Mouse (Mus musculus) hindbrain, embryonic 16.5 days (tissue): ENCODE data around the gene Galk2. TPM values are rescaled to one million over a fixed set of nuclear protein-coding genes. Genes with fewer than 3 reads are reported as not detected.
A peak's percentile ranks its signal among the peaks of the same experiment; 100 is the strongest.

Experiments
- ATAC-seq: fragments of 200-750 bp; cut with Nextera tagmentation; 2 replicates; pipeline ENCODE4 v1.8.0; 2017; ENCODE audit warnings: moderate TSS enrichment, moderate library complexity
- H3K27ac ChIP-seq: fragments of 300-500 bp; sonication (generic); 2 replicates; pipeline ENCODE4 v1.5.1; 2014; ENCODE audit warnings: low read depth, mild to moderate bottlenecking, control low read depth, low read length, moderate library complexity
- H3K27me3 ChIP-seq: fragments of 300-500 bp; sonication (generic); replicated peaks from 2 replicates; pipeline ENCODE4 v1.6.1; 2014; ENCODE audit warnings: low read length; ENCODE audit not compliant: control insufficient read depth, insufficient read depth
- H3K36me3 ChIP-seq: fragments of 300-500 bp; sonication (generic); 2 replicates; pipeline ENCODE4 v1.6.1; 2014; ENCODE audit warnings: mild to moderate bottlenecking, low read length, moderate library complexity, mixed read lengths; ENCODE audit not compliant: control insufficient read depth, insufficient read depth
- H3K4me1 ChIP-seq: fragments of 300-500 bp; sonication (generic); 2 replicates; pipeline ENCODE4 v1.6.1; 2014; ENCODE audit warnings: low read depth, low read length; ENCODE audit not compliant: control insufficient read depth, insufficient read depth
- H3K4me2 ChIP-seq: fragments of 300-500 bp; sonication (generic); 2 replicates; pipeline ENCODE4 v1.6.1; 2014; ENCODE audit warnings: mild to moderate bottlenecking, low read length, control low read depth, moderate library complexity
- H3K4me3 ChIP-seq: fragments of 300-500 bp; sonication (generic); 2 replicates; pipeline ENCODE4 v1.5.1; 2014; ENCODE audit warnings: mild to moderate bottlenecking, low read length, control low read depth, moderate library complexity
- H3K9ac ChIP-seq: fragments of 300-500 bp; sonication (generic); 2 replicates; pipeline ENCODE4 v1.6.1; 2014; ENCODE audit warnings: low read depth, mild to moderate bottlenecking, control low read depth, low read length, moderate library complexity
- H3K9me3 ChIP-seq: fragments of 300-500 bp; sonication (generic); 2 replicates; pipeline ENCODE4 v1.6.1; 2014; ENCODE audit warnings: mild to moderate bottlenecking, low read length, moderate library complexity; ENCODE audit not compliant: control insufficient read depth
- WGBS: fragments of 180-500 bp; shearing (Covaris S2); extraction: QIAGEN DNeasy Blood & Tissue Kit; methylation state at CpG from one replicate; pipeline ENCODE4 v1.1.7; 2014; 5-methylcytosine and 5-hydroxymethylcytosine counted together
- polyA plus RNA-seq: library from polyadenylated mRNA; unstranded; fragments of >200 nt; fragmentation: Nextera tagmentation; extraction: Ambion mirVana; gene quantifications from 2 replicates; pipeline ENCODE4 v1.2.1, GENCODE M21; 2015

The Galk2 gene
- polyA plus RNA-seq, 1 experiment from 2014 or later, result 35.1 TPM

DNA sequence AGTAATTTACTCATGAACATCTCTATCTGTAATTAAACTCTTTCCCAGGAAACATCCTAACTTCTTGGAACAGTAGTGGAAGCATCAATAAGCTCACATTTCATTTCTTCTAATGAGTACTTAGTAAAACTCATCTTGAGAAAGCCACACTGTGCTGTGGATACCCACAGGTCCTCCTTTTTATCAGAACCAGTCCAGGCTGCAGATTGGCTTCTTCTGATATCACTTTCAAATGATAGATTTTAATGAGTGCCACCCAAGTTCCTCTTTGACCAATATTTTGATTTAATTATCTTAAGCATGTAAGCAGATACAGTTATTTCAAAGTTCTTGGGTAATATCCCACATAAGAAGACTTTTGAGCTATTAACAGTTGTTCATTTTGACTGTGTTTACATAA, 55.8 kb downstream of the Galk2 start:
- ATAC-seq, result no peak
- Histone ChIP-seq H3K9me3 (no peaks in the 10 kb centered on the region), H3K27me3 (no peaks in the 10 kb centered on the region), H3K4me3 (no peak overlapping the region), H3K27ac (no peak overlapping the region), H3K36me3 (no peaks in the 10 kb centered on the region), H3K4me2 (no peak overlapping the region), H3K9ac (no peak overlapping the region), H3K4me1 (no peaks in the 10 kb centered on the region)

DNA sequence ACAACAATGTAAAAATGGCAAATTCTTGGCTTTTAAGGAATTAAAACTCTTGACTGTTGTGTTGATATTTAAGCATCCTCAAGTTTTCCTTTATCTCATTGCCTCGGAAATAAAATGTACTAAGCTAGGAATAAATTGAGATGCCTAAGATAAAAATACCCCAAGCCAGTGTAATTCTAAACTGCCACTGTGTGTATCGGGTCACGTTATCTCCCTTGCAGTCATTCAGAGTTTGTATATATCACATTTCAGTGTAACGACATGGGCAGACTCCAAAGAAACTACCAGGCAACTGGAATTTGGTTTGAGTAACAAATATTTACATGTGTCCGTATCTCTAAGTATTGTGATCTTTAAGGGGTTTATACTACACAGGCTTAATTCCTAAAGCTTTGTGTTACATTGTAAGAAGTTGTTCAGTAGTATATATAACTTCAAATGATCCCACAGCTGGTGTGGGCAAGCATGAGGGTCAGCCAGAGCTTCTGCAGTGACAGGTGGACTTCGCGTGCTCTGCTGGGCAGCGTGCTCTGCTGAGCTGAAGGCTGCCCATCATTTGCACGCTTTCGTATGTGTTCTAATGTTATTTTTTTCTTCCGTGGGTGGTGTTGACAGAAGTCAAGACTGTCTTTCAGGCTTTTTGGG, 57.9 kb downstream of the Galk2 start:
- peak; percentile 52; the same call in 1 of the 2 replicates for ATAC-seq
- no peak overlapping the region for H3K4me3 ChIP-seq
- WGBS, result 78% methylated on average over 11 of the region's 11 CpGs

DNA sequence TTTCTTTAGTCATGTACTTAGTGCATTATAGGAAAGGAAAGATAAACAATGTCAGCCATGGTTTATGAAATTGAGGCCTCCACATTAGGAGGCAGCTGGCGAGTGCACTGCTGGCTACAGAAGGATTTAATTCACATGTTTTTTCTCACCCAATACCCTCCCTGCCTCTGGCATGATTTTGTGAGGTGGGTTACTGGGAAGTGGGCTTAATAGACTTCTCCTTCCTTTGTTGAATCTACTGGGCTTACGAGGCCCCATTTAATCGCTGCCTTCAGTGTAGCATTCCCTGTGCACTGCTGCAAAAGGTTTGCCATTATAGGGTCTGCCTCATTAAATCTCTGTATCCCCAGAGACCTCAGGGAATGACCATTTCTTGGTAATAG, 58.4 kb downstream of the Galk2 start:
- Histone ChIP-seq H3K36me3 (no peaks in the 10 kb centered on the region), H3K4me2 (no peak overlapping the region), H3K4me1 (no peaks in the 10 kb centered on the region), H3K9me3 (no peaks in the 10 kb centered on the region; the same call in 1 of the 2 replicates), H3K4me3 (no peak overlapping the region), H3K27me3 (no peaks in the 10 kb centered on the region), H3K9ac (no peak overlapping the region), H3K27ac (no peak overlapping the region; the same call in 1 of the 2 replicates)
- WGBS, result 40% methylated on average over 3 of the region's 3 CpGs
- ATAC-seq, result peak; percentile 52

More for the DNA sequence above, 57.9 kb downstream of the Galk2 start:
- H3K27ac ChIP-seq, result no peak overlapping the region; the same call in 1 of the 2 replicates
- no peak overlapping the region for H3K9ac ChIP-seq
- H3K36me3 ChIP-seq, result no peaks in the 10 kb centered on the region
- H3K27me3 ChIP-seq, result no peaks in the 10 kb centered on the region
- no peaks in the 10 kb centered on the region for H3K4me1 ChIP-seq
- no peaks in the 10 kb centered on the region for H3K9me3 ChIP-seq
- no peak overlapping the region for H3K4me2 ChIP-seq

DNA sequence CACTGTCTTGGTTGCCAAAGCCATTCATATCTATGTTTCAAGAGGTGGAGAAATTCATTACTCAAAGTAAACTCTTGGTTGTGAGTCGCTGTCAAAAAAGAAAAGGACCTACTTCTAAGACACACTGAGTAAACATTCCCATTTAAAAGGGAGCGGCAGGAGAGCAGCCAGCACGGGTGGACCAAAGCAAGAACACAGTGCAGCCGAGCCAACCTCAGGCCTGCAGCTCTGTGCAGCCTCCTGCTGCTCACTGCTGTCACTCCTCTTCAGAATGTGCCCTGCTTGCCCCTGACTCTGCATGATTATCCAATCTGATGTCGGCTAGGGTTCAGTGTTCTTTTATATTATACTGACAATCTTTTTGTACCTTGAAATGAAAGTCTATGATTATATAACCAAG, 62.4 kb downstream of the Galk2 start:
- no peaks in the 10 kb centered on the region for H3K4me1 ChIP-seq
- no peak overlapping the region for H3K27ac ChIP-seq
- no peak overlapping the region for H3K4me2 ChIP-seq
- WGBS, result 31% methylated on average over 5 of the region's 5 CpGs
- no peak overlapping the region for H3K4me3 ChIP-seq
- no peak for ATAC-seq
- H3K9me3 ChIP-seq, result no peaks in the 10 kb centered on the region; the same call in 1 of the 2 replicates
- H3K9ac ChIP-seq, result no peak overlapping the region
- H3K36me3 ChIP-seq, result no peaks in the 10 kb centered on the region
- H3K27me3 ChIP-seq, result no peaks in the 10 kb centered on the region

DNA sequence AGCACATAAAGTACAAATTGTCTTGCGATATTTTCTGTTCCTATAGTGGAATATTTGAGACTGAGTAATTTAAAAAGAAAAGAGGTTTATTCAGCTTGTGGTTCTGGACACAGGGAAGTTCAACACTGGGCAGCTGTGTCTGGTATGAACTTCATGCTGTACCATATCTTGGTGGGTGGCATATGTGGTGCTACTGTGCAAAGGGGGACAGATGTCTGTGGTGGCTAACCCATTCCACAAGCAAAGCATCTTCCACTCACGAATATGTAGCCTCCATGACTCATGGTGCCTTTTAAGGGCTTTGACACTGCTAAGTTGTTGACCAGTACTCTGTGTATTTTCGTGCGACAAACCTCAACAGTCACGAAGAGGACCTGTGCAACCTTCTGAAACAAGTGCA, 63.2 kb downstream of the Galk2 start:
- no peak overlapping the region for H3K27ac ChIP-seq
- H3K36me3 ChIP-seq, result no peaks in the 10 kb centered on the region
- no peak overlapping the region for H3K4me2 ChIP-seq
- no peak for ATAC-seq
- H3K9me3 ChIP-seq, result no peaks in the 10 kb centered on the region; the same call in 1 of the 2 replicates
- no peak overlapping the region for H3K9ac ChIP-seq
- no peaks in the 10 kb centered on the region for H3K4me1 ChIP-seq
- WGBS, result 92% methylated on average over 5 of the region's 5 CpGs
- H3K4me3 ChIP-seq, result no peak overlapping the region
- H3K27me3 ChIP-seq, result no peaks in the 10 kb centered on the region

DNA sequence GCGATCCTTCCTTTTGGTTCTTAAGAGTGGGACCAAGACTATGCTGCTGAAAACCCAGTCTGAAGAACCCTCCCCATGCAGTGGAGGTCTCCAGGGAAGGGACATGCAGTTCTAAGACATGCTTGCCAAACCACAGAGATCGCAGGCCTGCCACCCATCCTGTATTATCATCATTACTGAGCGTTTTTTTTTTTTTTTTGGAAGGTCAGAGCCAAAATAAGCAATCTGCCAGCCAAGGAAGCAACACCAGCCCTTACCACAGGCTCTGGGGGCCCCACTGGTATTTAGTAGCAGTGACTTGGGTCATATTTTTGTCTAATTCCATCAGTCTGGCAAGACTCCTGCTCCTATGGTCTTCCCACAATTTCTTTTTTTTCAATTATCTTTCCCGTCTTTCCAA, 64.0 kb downstream of the Galk2 start:
- Histone ChIP-seq H3K4me2 (no peak overlapping the region), H3K27me3 (no peaks in the 10 kb centered on the region), H3K27ac (no peak overlapping the region), H3K9ac (no peak overlapping the region), H3K36me3 (no peaks in the 10 kb centered on the region), H3K9me3 (no peaks in the 10 kb centered on the region; the same call in 1 of the 2 replicates), H3K4me3 (no peak overlapping the region), H3K4me1 (no peaks in the 10 kb centered on the region)
- WGBS, result 82% methylated on average over 4 of the region's 4 CpGs
- no peak for ATAC-seq

DNA sequence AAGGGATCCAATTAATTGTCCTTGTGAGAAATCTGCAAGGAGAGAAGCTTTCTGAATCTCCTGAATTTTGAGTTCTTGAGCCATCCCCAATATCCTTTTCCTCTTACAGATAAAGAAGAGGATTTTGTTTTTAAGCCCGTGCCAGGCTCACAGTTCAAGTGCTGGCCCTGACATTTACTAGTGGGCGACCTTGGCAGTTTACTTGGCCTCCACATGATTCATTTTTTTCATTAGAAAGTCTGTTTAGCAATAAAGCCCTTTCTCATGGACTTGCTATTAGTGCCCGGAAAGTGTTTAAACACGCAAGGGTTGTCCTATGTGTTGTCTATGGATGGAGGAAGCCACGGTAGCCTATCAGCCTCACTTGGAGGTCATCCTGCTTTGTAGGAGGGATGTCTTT, 64.4 kb downstream of the Galk2 start:
- H3K4me2 ChIP-seq, result no peak overlapping the region
- no peaks in the 10 kb centered on the region; the same call in 1 of the 2 replicates for H3K9me3 ChIP-seq
- H3K4me3 ChIP-seq, result no peak overlapping the region
- H3K27me3 ChIP-seq, result no peaks in the 10 kb centered on the region
- no peak overlapping the region for H3K27ac ChIP-seq
- H3K4me1 ChIP-seq, result no peaks in the 10 kb centered on the region
- 91% methylated on average over 5 of the region's 5 CpGs for WGBS
- ATAC-seq, result no peak
- H3K9ac ChIP-seq, result no peak overlapping the region
- H3K36me3 ChIP-seq, result no peaks in the 10 kb centered on the region

DNA sequence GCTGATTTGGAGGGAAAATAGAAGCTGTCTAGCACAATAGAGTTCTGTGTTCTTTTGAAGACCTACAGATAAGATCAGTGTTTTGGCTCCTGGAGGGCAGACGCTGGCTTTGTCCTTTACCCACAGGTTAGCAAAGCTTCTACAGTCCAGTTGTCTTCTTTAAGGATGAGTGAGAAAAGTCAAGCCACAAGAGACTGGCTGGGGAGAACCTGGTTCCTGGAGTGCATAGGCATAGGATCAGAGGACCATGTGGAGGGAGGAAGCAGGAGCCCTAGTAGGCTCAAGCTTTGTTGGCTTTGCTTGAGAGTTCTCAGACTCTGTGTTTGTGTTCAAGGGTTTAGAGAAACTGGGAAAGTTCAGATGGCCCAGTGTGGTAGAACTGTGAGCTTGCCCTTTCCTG, 65.6 kb downstream of the Galk2 start:
- no peaks in the 10 kb centered on the region; the same call in 1 of the 2 replicates for H3K9me3 ChIP-seq
- 69% methylated on average over 1 of the region's 1 CpGs for WGBS
- no peak overlapping the region for H3K4me3 ChIP-seq
- H3K4me2 ChIP-seq, result no peak overlapping the region
- H3K36me3 ChIP-seq, result no peaks in the 10 kb centered on the region
- H3K27me3 ChIP-seq, result no peaks in the 10 kb centered on the region
- no peak for ATAC-seq
- no peak overlapping the region for H3K27ac ChIP-seq
- H3K4me1 ChIP-seq, result no peaks in the 10 kb centered on the region
- H3K9ac ChIP-seq, result no peak overlapping the region

DNA sequence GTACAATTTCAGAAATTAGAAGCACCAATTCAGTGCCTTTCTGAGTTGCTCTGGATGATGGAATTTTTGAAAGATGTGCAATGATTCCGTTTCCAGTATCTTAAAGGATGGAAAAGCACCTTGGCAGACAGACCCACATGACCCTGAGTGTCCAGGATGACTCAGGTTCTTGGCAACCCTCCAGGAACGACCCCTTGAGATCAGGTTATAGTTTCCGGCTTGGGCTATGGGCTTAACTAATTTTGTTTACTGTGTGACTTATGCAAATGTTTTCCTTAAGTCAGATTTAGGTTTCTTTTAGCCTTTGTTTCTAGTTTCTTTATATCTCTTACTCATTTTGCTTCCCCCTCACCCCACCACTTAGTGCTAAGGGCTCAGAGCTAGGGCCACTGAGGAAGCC, 66.2 kb downstream of the Galk2 start:
- whole genome bisulfite sequencing, result 80% methylated on average over 3 of the region's 3 CpGs
- no peaks in the 10 kb centered on the region for H3K36me3 ChIP-seq
- H3K4me3 ChIP-seq, result no peak overlapping the region
- no peak overlapping the region for H3K9ac ChIP-seq
- no peaks in the 10 kb centered on the region for H3K27me3 ChIP-seq
- H3K4me2 ChIP-seq, result no peak overlapping the region
- H3K9me3 ChIP-seq, result no peaks in the 10 kb centered on the region; the same call in 1 of the 2 replicates
- H3K27ac ChIP-seq, result no peak overlapping the region
- no peak for ATAC-seq
- no peaks in the 10 kb centered on the region for H3K4me1 ChIP-seq
